Mouse (Mus musculus) cerebellum, adult 11-12 months (tissue): ENCODE data around the gene Gm10720.
A peak's percentile ranks its signal among the peaks of the same experiment; 100 is the strongest.
"Not testable (repeated sequence)": the region's sequence is repeated elsewhere in the genome, so short reads cannot be mapped to it uniquely, and the experiment has no call there.

ENCODE experiments used
- DNase-seq: peaks from one replicate; pipeline ENCODE4 v3.0.0; 2022

The Gm10720 gene

DNA sequence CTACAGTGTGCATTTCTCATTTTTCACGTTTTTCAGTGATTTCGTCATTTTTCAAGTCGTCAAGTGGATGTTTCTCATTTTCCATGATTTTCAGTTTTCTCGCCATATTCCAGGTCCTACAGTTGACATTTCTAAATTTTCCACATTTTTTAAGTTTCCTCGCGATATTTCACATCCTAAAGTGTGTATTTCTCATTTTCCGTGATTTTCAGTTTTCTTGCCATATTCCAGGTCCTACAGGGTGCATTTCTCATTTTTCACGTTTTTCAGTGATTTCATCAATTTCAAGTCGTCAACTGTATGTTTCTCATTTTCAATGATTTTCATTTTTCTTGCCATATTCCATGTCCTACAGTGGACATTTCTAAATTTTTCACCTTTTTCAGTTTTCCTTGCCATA lies at the start of gene Gm10720:
Gm10720 (plus strand) TSS at position 301 of the 400 bp plus-strand sequence.
- not testable (repeated sequence) for DNase-seq

DNA sequence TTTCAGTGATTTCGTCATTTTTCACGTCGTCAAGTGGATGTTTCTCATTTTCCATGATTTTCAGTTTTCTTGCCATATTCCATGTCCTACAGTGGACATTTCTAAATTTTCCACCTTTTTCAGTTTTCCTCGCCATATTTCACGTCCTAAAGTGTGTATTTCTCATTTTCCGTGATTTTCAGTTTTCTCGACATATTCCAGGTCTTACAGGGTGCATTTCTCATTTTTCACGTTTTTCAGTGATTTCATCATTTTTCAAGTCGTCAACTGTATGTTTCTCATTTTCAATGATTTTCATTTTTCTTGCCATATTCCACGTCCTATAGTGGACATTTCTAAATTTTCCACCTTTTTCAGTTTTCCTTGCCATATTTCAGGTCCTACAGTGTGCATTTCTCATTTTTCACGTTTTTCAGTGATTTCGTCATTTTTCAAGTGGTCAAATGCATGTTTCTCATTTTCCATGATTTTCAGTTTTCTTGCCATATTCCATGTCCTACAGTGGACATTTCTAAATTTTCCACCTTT lies 14.9 kb upstream of the Gm10720 start, which contains the start of gene Gm10722:
Gm10722 (plus strand) TSS at position 478 of the 528 bp plus-strand sequence.
- peak; percentile 6 for DNase-seq

DNA sequence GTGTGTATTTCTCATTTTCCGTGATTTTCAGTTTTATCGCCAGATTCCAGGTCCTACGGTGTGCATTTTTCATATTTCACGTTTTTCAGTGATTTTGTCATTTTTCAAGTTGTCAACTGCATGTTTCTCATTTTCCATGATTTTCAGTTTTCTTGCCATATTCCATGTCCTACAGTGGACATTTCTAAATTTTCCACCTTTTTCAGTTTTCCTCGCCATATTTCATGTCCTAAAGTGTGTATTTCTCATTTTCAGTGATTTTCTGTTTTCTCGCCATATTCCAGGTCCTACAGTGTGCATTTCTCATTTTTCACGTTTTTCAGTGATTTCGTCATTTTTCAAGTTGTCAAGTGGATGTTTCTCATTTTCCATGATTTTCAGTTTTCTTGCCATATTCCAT lies 14.4 kb upstream of the Gm10720 start:
- DNase-seq: peak; percentile 4

DNA sequence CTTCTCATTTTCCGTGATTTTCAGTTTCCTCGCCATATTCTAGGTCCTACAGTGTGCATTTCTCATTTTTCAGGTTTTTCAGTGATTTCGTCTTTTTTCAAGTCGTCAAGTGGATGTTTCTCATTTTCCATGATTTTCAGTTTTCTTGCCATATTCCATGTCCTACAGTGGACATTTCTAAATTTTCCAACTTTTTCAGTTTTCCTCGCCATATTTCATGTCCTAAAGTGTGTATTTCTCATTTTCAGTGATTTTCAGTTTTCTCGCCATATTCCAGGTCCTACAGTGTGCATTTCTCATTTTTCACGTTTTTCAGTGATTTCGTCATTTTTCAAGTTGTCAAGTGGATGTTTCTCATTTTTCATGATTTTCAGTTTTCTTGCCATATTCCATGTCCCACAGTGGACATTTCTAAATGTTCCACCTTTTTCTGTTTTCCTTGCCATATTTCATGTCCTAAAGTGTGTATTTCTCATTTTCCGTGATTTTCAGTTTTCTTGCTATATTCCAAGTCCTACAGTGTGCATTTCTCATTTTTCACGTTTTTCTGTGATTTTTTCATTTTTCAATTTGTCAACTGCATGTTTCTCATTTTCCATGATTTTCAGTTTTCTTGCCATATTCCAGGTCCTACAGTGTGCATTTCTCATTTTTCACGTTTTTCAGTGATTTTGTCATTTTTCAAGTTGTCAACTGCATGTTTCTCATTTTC lies 13.3 kb upstream of the Gm10720 start:
- peak; percentile 81 for DNase-seq

DNA sequence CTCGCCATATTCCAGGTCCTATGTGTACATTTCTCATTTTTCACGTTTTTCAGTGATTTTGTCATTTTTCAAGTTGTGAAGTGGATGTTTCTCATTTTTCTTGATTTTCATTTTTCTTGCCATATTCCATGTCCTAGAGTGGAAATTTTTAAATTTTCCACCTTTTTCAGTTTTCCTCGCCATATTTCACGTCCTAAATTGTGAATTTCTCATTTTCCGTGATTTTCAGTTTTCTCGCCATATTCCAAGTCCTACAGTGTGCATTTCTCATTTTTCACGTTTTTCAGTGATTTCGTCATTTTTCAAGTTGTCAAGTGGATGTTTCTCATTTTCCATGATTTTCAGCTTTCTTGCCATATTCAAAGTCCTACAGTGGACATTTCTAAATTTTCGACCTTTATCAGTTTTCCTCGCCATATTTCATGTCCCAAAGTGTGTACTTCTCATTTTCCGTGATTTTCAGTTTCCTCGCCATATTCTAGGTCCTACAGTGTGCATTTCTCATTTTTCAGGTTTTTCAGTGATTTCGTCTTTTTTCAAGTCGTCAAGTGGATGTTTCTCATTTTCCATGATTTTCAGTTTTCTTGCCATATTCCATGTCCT lies 12.6 kb upstream of the Gm10720 start, which contains the start of gene Gm11168:
Gm11168 (plus strand) TSS at position 553 of the 603 bp plus-strand sequence.
- not testable (repeated sequence) for DNase-seq

DNA sequence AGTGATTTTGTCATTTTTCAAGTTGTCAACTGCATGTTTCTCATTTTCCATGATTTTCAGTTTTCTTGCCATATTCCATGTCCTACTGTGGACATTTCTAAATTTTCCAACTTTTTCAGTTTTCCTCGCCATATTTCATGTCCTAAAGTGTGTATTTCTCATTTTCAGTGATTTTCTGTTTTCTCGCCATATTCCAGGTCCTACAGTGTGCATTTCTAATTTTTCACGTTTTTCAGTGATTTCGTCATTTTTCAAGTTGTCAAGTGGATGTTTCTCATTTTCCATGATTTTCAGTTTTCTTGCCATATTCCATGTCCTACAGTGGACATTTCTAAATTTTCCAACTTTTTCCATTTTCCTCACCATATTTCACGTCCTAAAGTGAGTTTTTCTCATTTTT lies 9.3 kb upstream of the Gm10720 start:
- not testable (repeated sequence) for DNase-seq

DNA sequence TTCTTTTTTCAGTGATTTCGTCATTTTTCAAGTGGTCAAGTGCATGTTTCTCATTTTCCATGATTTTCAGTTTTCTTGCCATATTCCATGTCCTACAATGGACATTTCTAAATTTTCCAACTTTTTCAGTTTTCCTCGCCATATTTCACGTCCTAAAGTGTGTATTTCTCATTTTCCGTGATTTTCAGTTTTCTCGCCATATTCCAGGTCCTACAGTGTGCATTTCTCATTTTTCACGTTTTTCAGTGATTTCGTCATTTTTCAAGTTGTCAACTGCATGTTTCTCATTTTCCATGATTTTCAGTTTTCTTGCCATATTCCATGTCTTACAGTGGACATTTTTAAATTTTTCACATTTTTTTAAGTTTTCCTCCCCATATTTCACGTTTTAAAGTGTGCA lies 8.8 kb upstream of the Gm10720 start:
- DNase-seq: peak; percentile 89

DNA sequence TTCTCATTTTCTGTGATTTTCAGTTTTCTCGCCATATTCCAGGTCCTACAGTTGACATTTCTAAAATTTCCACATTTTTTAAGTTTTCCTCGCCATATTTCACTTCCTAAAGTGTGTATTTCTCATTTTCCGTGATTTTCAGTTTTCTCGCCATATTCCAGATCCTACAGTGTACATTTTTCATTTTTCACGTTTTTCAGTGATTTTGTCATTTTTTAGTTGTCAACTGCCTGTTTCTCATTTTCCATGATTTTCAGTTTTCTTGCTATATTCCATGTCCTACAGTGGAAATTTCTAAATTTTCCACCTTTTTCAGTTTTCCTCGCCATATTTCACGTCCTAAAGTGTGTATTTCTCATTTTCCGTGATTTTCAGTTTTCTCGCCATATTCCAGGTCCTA lies 8.2 kb upstream of the Gm10720 start:
- DNase-seq: not testable (repeated sequence)

DNA sequence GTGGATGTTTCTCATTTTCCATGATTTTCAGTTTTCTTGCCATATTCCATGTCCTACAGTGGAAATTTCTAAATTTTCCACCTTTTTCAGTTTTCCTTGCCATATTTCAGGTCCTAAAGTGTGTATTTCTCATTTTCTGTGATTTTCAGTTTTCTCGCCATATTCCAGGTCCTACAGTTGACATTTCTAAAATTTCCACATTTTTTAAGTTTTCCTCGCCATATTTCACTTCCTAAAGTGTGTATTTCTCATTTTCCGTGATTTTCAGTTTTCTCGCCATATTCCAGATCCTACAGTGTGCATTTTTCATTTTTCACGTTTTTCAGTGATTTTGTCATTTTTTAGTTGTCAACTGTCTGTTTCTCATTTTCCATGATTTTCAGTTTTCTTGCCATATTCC lies 6.1 kb upstream of the Gm10720 start:
- DNase-seq: not testable (repeated sequence)

DNA sequence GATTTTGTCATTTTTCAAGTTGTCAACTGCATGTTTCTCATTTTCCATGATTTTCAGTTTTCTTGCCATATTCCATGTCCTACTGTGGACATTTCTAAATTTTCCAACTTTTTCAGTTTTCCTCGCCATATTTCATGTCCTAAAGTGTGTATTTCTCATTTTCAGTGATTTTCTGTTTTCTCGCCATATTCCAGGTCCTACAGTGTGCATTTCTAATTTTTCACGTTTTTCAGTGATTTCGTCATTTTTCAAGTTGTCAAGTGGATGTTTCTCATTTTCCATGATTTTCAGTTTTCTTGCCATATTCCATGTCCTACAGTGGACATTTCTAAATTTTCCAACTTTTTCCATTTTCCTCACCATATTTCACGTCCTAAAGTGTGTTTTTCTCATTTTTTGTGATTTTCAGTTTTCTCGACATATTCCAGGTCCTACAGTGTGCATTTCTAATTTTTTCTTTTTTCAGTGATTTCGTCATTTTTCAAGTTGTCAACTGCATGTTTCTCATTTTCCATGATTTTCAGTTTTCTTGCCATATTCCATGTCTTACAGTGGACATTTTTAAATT lies 3.3 kb upstream of the Gm10720 start:
- not testable (repeated sequence) for DNase-seq

DNA sequence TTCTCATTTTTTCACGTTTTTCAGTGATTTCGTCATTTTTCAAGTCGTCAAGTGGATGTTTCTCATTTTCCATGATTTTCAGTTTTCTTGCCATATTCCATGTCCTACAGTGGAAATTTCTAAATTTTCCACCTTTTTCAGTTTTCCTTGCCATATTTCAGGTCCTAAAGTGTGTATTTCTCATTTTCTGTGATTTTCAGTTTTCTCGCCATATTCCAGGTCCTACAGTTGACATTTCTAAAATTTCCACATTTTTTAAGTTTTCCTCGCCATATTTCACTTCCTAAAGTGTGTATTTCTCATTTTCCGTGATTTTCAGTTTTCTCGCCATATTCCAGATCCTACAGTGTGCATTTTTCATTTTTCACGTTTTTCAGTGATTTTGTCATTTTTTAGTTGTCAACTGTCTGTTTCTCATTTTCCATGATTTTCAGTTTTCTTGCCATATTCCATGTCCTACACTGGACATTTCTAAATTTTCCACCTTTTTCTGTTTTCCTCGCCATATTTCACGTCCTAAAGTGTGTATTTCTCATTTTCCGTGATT lies 2.6 kb upstream of the Gm10720 start, which contains the start of gene Gm10721:
Gm10721 (plus strand) TSS at position 408 of the 547 bp plus-strand sequence.
- not testable (repeated sequence) for DNase-seq

DNA sequence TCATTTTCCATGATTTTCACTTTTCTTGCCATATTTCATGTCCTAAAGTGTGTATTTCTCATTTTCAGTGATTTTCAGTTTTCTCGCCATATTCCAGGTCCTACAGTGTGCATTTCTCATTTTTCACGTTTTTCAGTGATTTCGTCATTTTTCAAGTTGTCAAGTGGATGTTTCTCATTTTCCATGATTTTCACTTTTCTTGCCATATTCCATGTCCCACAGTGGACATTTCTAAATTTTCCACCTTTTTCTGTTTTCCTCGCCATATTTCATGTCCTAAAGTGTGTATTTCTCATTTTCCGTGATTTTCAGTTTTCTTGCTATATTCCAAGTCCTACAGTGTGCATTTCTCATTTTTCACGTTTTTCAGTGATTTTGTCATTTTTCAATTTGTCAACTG lies 442 bp downstream of the Gm10720 start:
- not testable (repeated sequence) for DNase-seq

DNA sequence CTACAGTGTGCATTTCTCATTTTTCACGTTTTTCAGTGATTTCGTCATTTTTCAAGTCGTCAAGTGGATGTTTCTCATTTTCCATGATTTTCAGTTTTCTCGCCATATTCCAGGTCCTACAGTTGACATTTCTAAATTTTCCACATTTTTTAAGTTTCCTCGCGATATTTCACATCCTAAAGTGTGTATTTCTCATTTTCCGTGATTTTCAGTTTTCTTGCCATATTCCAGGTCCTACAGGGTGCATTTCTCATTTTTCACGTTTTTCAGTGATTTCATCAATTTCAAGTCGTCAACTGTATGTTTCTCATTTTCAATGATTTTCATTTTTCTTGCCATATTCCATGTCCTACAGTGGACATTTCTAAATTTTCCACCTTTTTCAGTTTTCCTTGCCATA lies 1.7 kb downstream of the Gm10720 start, which contains the start of gene Gm10719:
Gm10719 (plus strand) TSS at position 301 of the 400 bp plus-strand sequence.
- not testable (repeated sequence) for DNase-seq

DNA sequence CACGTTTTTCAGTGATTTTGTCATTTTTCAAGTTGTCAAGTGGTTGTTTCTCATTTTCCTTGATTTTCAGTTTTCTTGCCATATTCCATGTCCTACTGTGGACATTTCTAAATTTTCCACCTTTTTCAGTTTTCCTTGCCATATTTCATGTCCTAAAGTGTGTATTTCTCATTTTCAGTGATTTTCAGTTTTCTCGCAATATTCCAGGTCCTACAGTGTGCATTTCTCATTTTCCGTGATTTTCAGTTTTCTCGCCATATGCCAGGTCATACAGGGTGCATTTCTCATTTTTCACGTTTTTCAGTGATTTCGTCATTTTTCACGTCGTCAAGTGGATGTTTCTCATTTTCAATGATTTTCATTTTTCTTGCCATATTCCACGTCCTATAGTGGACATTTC lies 3.5 kb downstream of the Gm10720 start:
- peak; percentile 18 for DNase-seq

DNA sequence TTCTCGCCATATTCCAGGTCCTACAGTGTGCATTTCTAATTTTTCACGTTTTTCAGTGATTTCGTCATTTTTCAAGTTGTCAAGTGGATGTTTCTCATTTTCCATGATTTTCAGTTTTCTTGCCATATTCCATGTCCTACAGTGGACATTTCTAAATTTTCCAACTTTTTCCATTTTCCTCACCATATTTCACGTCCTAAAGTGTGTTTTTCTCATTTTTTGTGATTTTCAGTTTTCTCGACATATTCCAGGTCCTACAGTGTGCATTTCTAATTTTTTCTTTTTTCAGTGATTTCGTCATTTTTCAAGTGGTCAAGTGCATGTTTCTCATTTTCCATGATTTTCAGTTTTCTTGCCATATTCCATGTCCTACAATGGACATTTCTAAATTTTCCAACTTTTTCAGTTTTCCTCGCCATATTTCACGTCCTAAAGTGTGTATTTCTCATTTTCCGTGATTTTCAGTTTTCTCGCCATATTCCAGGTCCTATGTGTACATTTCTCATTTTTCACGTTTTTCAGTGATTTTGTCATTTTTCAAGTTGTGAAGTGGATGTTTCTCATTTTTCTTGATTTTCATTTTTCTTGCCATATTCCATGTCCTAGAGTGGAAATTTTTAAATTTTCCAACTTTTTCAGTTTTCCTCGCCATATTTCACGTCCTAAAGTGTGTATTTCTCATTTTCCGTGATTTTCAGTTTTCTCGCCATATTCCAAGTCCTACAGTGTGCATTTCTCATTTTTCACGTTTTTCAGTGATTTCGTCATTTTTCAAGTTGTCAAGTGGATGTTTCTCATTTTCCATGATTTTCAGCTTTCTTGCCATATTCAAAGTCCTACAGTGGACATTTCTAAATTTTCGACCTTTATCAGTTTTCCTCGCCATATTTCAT lies 4.6 kb downstream of the Gm10720 start:
- DNase-seq: peak; percentile 9

DNA sequence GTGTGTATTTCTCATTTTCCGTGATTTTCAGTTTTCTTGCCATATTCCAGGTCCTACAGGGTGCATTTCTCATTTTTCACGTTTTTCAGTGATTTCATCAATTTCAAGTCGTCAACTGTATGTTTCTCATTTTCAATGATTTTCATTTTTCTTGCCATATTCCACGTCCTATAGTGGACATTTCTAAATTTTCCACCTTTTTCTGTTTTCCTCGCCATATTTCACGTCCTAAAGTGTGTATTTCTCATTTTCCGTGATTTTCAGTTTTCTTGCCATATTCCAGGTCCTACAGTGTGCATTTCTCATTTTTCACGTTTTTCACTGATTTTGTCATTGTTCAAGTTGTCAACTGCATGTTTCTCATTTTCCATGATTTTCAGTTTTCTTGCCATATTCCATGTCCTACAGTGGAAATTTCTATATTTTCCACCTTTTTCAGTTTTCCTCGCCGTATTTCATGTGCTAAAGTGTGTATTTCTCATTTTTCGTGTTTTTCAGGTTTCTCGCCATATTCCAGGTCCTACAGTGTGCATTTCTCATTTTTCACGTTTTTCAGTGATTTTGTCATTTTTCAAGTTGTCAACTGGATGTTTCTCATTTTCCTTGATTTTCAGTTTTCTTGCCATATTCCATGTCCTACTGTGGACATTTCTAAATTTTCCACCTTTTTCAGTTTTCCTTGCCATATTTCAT lies 7.0 kb downstream of the Gm10720 start:
- DNase-seq: peak; percentile 32

DNA sequence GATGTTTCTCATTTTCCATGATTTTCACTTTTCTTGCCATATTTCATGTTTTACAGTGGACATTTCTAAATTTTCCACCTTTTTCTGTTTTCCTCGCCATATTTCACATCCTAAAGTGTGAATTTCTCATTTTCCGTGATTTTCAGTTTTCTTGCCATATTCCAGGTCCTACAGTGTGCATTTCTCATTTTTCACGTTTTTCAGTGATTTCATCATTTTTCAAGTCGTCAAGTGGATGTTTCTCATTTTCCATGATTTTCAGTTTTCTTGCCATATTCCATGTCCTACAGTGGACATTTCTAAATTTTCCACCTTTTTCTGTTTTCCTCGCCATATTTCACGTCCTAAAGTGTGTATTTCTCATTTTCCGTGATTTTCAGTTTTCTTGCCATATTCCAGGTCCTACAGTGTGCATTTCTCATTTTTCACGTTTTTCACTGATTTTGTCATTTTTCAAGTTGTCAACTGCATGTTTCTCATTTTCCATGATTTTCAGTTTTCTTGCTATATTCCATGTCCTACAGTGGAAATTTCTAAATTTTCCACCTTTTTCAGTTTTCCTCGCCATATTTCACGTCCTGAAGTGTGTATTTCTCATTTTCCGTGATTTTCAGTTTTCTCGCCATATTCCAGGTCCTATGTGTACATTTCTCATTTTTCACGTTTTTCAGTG lies 8.0 kb downstream of the Gm10720 start, which contains the start of gene Gm10718:
Gm10718 (plus strand) TSS at position 236 of the 673 bp plus-strand sequence.
- peak; percentile 11 for DNase-seq

DNA sequence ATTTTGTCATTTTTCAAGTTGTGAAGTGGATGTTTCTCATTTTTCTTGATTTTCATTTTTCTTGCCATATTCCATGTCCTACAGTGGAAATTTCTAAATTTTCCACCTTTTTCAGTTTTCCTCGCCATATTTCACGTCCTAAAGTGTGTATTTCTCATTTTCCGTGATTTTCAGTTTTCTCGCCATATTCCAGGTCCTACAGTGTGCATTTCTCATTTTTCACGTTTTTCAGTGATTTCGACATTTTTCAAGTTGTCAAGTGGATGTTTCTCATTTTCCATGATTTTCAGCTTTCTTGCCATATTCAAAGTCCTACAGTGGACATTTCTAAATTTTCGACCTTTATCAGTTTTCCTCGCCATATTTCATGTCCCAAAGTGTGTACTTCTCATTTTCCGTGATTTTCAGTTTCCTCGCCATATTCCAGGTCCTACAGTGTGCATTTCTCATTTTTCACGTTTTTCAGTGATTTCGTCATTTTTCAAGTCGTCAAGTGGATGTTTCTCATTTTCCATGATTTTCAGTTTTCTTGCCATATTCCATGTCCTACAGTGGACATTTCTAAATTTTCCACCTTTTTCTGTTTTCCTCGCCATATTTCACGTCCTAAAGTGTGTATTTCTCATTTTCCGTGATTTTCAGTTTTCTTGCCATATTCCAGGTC lies 8.7 kb downstream of the Gm10720 start:
- peak; percentile 89 for DNase-seq

DNA sequence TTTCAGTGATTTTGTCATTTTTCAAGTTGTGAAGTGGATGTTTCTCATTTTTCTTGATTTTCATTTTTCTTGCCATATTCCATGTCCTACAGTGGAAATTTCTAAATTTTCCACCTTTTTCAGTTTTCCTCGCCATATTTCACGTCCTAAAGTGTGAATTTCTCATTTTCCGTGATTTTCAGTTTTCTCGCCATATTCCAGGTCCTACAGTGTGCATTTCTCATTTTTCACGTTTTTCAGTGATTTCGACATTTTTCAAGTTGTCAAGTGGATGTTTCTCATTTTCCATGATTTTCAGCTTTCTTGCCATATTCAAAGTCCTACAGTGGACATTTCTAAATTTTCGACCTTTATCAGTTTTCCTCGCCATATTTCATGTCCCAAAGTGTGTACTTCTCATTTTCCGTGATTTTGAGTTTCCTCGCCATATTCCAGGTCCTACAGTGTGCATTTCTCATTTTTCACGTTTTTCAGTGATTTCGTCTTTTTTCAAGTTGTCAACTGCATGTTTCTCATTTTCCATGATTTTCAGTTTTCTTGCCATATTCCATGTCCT lies 9.5 kb downstream of the Gm10720 start, which contains the start of gene Gm10717:
Gm10717 (plus strand) TSS at position 506 of the 556 bp plus-strand sequence.
- peak; percentile 8 for DNase-seq

DNA sequence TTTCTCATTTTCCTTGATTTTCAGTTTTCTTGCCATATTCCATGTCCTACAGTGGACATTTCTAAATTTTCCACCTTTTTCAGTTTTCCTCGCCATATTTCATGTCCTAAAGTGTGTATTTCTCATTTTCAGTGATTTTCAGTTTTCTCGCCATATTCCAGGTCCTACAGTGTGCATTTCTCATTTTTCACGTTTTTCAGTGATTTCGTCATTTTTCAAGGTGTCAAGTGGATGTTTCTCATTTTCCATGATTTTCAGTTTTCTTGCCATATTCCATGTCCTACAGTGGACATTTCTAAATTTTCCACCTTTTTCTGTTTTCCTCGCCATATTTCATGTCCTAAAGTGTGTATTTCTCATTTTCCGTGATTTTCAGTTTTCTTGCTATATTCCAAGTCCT lies 10.2 kb downstream of the Gm10720 start:
- DNase-seq: peak; percentile 32
